Mouse (Mus musculus): ENCODE measurements at regions not wholly inside any gene's neighbourhood (a gene's known extent, or its start where the extent isn't known, plus 50 kb on each side); places are given as distances from the start of the nearest gene placed in this dataset.

DNA sequence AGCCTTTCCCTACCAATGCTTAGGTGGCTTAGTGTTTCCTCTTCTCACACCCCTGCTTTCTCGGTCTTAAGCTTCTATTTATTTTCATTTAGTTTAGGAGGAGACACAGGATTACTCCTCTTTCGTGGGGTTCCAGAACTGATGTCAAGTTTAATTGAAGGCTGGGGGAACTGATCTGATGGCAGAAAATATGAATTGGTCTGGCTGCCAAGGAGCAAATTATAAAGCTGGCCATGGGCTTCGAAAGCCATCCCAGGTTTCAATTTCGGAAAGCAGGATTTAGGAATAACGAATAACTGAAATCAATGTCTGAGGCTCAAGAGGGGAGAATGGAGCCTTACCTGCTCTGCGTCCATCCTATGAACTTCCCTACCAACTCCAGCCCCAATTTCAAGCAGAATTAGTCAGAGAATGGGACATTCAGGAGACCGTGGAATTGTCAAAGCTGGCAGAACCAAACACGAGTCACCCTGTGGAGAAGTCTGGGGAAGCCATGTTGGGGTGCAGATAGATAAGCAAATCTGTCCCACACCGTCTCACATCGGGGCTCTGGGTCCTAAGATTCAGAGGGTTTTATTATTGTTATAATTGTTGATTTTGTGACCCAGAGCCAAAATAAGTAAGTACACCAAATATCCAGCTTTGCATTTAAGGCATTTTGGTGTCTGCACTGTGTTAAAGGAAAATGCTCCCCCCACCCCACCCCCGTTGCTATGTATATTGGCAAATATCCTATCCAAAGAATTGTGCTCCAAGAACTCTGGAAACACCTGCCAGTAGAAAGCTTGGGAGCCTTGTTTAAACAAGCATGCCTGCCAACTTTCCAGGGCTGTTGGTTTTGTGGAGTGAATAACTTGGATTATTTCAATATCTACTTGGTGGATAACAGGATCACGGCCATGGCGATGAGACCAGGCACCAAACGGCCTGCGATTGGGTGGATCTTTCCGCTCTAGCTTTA is 56.5 kb upstream of the Tgfbr2 start:
- H3K27ac ChIP-seq (ENCODE audit: insufficient read depth, low read depth, low read length): no peak overlapping the region
- TF ChIP-seq POLR2A (IDR thresholded peaks at IDR 0.05; ENCODE audit: borderline replicate concordance, low read depth, low read length) (no peak), CTCF (IDR thresholded peaks at IDR 0.05; ENCODE audit: low read depth, low read length) (no peak)

DNA sequence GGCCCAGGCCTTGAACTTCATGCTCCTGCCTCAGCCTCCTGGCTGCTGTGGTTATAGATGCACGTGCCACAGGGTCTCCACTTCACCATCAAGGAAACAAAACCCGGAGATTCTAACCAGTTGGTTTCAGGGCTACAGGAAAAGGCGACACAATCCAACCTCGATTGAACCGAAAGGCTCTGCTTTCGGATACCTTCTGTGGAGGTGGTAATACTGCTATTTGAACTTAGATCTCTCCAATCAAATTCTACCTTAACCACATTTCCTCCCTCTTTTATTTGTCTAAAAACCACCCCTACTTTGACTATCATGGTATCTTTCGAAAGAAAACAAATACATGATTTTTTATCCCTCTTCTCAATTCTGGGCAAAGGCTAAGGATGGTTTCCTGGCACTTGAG is 55.2 kb upstream of the Tgfbr2 start:
- no peak for TF ChIP-seq POLR2A (IDR thresholded peaks at IDR 0.05; ENCODE audit: borderline replicate concordance, low read depth, low read length)
- TF ChIP-seq CTCF (IDR thresholded peaks at IDR 0.05; ENCODE audit: low read depth, low read length): no peak
- no peak overlapping the region for H3K4me3 ChIP-seq (ENCODE audit: insufficient read depth, low read length)
- no peak overlapping the region for H3K27ac ChIP-seq (ENCODE audit: insufficient read depth, low read depth, low read length)
- no peaks in the 10 kb centered on the region for H3K4me1 ChIP-seq (ENCODE audit: control insufficient read depth, insufficient read depth, low read length)

More for the DNA sequence above, 56.5 kb upstream of the Tgfbr2 start:
- Histone ChIP-seq H3K4me1 (ENCODE audit: control insufficient read depth, insufficient read depth, low read length) (no peaks in the 10 kb centered on the region), H3K4me3 (ENCODE audit: insufficient read depth, low read length) (no peak overlapping the region)

DNA sequence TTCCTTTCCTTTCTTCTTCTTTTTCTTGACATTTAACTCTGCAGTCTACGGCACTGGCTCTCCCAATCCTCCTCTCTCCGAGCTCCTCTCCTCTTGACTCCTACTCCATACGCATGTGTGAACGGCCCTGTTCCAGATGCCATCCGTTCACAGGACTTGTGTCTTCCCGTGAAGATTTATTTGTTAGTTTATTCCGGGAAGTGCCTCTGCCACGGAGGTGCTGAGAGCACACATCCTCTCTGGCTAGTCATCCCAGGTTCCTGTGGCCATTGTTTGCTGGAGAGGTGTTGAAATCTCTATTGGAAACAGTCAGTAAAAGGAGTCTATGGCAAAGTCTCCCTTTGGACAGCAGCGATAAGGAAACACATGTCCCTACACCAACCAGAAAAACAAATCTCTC is 53.3 kb upstream of the Tgfbr2 start:
- TF ChIP-seq POLR2A (IDR thresholded peaks at IDR 0.05; ENCODE audit: borderline replicate concordance, low read depth, low read length) (no peak), CTCF (IDR thresholded peaks at IDR 0.05; ENCODE audit: low read depth, low read length) (no peak)
- H3K27ac ChIP-seq (ENCODE audit: insufficient read depth, low read depth, low read length): no peak overlapping the region
- no peaks in the 10 kb centered on the region for H3K4me1 ChIP-seq (ENCODE audit: control insufficient read depth, insufficient read depth, low read length)
- no peak overlapping the region for H3K4me3 ChIP-seq (ENCODE audit: insufficient read depth, low read length)

DNA sequence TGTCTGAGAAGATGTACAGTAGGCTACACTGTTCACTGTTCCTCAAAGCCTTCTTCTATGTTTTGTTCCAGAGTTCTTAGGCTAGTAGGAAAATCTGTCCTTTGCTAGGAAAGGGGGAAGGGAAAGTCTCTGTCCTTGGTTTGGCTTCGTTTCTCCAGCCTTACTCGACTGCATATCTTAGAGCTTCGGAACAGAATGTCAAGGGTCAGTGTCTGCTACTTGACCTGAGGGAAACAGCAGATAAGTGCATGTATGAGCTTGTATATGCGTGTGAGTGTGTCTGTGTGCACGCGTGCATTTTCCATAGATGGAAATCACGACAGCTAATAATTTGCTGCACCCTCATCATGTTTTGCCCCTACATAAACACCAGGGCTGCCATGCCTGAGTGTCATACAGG is 52.6 kb upstream of the Tgfbr2 start:
- H3K4me3 ChIP-seq (ENCODE audit: insufficient read depth, low read length): no peak overlapping the region
- H3K27ac ChIP-seq (ENCODE audit: insufficient read depth, low read depth, low read length): no peak overlapping the region
- no peaks in the 10 kb centered on the region for H3K4me1 ChIP-seq (ENCODE audit: control insufficient read depth, insufficient read depth, low read length)
- no peak for TF ChIP-seq POLR2A (IDR thresholded peaks at IDR 0.05; ENCODE audit: borderline replicate concordance, low read depth, low read length)
- TF ChIP-seq CTCF (IDR thresholded peaks at IDR 0.05; ENCODE audit: low read depth, low read length): no peak
